Mouse (Mus musculus) thymus, adult 2 months (tissue): ENCODE measurements at regions not wholly inside any gene's neighbourhood (a gene's known extent, or its start where the extent isn't known, plus 50 kb on each side); places are given as distances from the start of the nearest gene placed in this dataset.

ENCODE experiments used
- CTCF ChIP-seq: fragments of 200-500 bp; IDR thresholded peaks from 2 replicates; pipeline ENCODE4 v1.5.1; 2012; ENCODE audit warnings: mild to moderate bottlenecking, control low read depth, low read length, moderate library complexity, borderline replicate concordance; ENCODE audit not compliant: control insufficient read depth, poor library complexity, insufficient read depth; ENCODE audit errors: extremely low read depth
- POLR2A ChIP-seq: fragments of 200-500 bp; IDR thresholded peaks from 2 replicates; pipeline ENCODE4 v1.6.1; 2012; ENCODE audit warnings: mild to moderate bottlenecking, low read length, control low read depth, moderate library complexity; ENCODE audit not compliant: control insufficient read depth, poor library complexity, insufficient read depth; ENCODE audit errors: extremely low read depth

- TF ChIP-seq CTCF (no peak), POLR2A (no peak)
These were observed 172.4 kb upstream of the Cited2 start for GRCm38 (mm10) chr10:17550638-17551013.
